Mouse (Mus musculus) embryonic fibroblast, embryonic 13.5 days (primary cell): Measurements from ENCODE around the gene Cacna1d. TPM values are rescaled to one million over a fixed set of nuclear protein-coding genes. Genes with fewer than 3 reads are reported as not detected.

Experiments
- H3K27ac ChIP-seq: 2 replicates; pipeline ENCODE4 v1.5.1; 2012; ENCODE audit warnings: low read length, control low read depth, inconsistent platforms; ENCODE audit not compliant: insufficient read depth
- H3K4me1 ChIP-seq: 2 replicates; pipeline ENCODE4 v1.6.1; 2011; ENCODE audit warnings: low read length; ENCODE audit not compliant: control insufficient read depth, insufficient read depth
- H3K4me3 ChIP-seq: 2 replicates; pipeline ENCODE4 v1.5.1; 2011; ENCODE audit warnings: mild to moderate bottlenecking, control low read depth, low read length; ENCODE audit not compliant: insufficient read depth
- CTCF ChIP-seq: IDR thresholded peaks from 2 replicates; pipeline ENCODE4 v1.5.1; 2011; ENCODE audit warnings: mild to moderate bottlenecking, control low read depth, low read length, moderate library complexity, borderline replicate concordance; ENCODE audit not compliant: insufficient read depth
- POLR2A ChIP-seq: IDR thresholded peaks from 2 replicates; pipeline ENCODE4 v1.6.1; 2011; ENCODE audit warnings: low read depth, mild to moderate bottlenecking, control low read depth, low read length, moderate library complexity
- polyA plus RNA-seq: library from polyadenylated mRNA; stranded (reverse); fragments of >200 nt; gene quantifications from 2 replicates; pipeline ENCODE4 v1.2.4, GENCODE M21; 2011; ENCODE audit warnings: low read depth; ENCODE audit not compliant: missing spikeins, insufficient read length

The Cacna1d gene
- polyA plus RNA-seq, 1 experiment, result not detected

GRCm38 (mm10) chr14:30022471-30022870 is 468.8 kb downstream of the Cacna1d start:
- Histone ChIP-seq H3K27ac (no peak overlapping the region), H3K4me3 (no peak overlapping the region), H3K4me1 (no peaks in the 10 kb centered on the region)
- no peak for TF ChIP-seq CTCF
- no peak for TF ChIP-seq POLR2A

- no peak overlapping the region for H3K27ac ChIP-seq
- no peak overlapping the region for H3K4me3 ChIP-seq
- TF ChIP-seq POLR2A, result no peak
- TF ChIP-seq CTCF, result no peak
- H3K4me1 ChIP-seq, result no peaks in the 10 kb centered on the region
Observed at GRCm38 (mm10) chr14:30019792-30020575, 471.3 kb downstream of the Cacna1d start.

GRCm38 (mm10) chr14:30019375-30019774 is 471.9 kb downstream of the Cacna1d start:
- TF ChIP-seq POLR2A, result no peak
- TF ChIP-seq CTCF, result no peak
- Histone ChIP-seq H3K27ac (no peak overlapping the region), H3K4me1 (no peaks in the 10 kb centered on the region), H3K4me3 (no peak overlapping the region)

GRCm38 (mm10) chr14:30018846-30019245 is 472.4 kb downstream of the Cacna1d start:
- Histone ChIP-seq H3K4me3 (no peak overlapping the region), H3K4me1 (no peaks in the 10 kb centered on the region), H3K27ac (no peak overlapping the region)
- TF ChIP-seq CTCF, result no peak

GRCm38 (mm10) chr14:30018463-30018801 is 472.8 kb downstream of the Cacna1d start:
- Histone ChIP-seq H3K4me3 (no peak overlapping the region), H3K4me1 (no peaks in the 10 kb centered on the region), H3K27ac (no peak overlapping the region)
- TF ChIP-seq POLR2A (no peak), CTCF (no peak)

GRCm38 (mm10) chr14:30017794-30018462 is 473.3 kb downstream of the Cacna1d start:
- Histone ChIP-seq H3K4me1 (no peaks in the 10 kb centered on the region), H3K27ac (no peak overlapping the region), H3K4me3 (no peak overlapping the region)
- TF ChIP-seq CTCF (no peak), POLR2A (no peak)

- TF ChIP-seq CTCF (no peak), POLR2A (no peak)
- Histone ChIP-seq H3K27ac (no peak overlapping the region), H3K4me1 (no peaks in the 10 kb centered on the region), H3K4me3 (no peak overlapping the region)
Observed at GRCm38 (mm10) chr14:30016666-30017065, 474.6 kb downstream of the Cacna1d start.

GRCm38 (mm10) chr14:30015008-30015407 is 476.2 kb downstream of the Cacna1d start:
- H3K4me1 ChIP-seq, result no peaks in the 10 kb centered on the region
- no peak overlapping the region for H3K27ac ChIP-seq
- H3K4me3 ChIP-seq, result no peak overlapping the region
- TF ChIP-seq CTCF (no peak), POLR2A (no peak)

- Histone ChIP-seq H3K4me1 (no peaks in the 10 kb centered on the region), H3K4me3 (no peak overlapping the region), H3K27ac (no peak overlapping the region)
- TF ChIP-seq POLR2A (no peak), CTCF (no peak)
Observed at GRCm38 (mm10) chr14:30014487-30014886, 476.8 kb downstream of the Cacna1d start.

- no peak for TF ChIP-seq CTCF
- TF ChIP-seq POLR2A, result no peak
- H3K27ac ChIP-seq, result no peak overlapping the region
- H3K4me1 ChIP-seq, result no peaks in the 10 kb centered on the region
- H3K4me3 ChIP-seq, result no peak overlapping the region
Observed at GRCm38 (mm10) chr14:30011886-30012560, 479.2 kb downstream of the Cacna1d start.
